Comparison of ENCODE assay signal across 8 mouse cellular contexts in genomic region chr2:69884581-69884980, GRCm38 (mm10). TPM values are rescaled to one million over a fixed set of nuclear protein-coding genes. Genes with fewer than 3 reads are reported as not detected.
DNase-seq lines count a peak whose midpoint lies in the region; ATAC-seq and TF ChIP-seq lines count a peak whose summit lies in the region.

No protein-coding gene starts in this region.

- H3K27ac ChIP-seq in heart, adult 2 months = no peak overlapping the region; the same call in 1 of the 2 replicates
- no peak overlapping the region for H3K27ac ChIP-seq in forebrain, embryonic 14.5 days (ENCODE audit: low read depth, low read length)
- H3K27ac ChIP-seq in liver, embryonic 15.5 days (replicated peaks) = peak overlapping the region; percentile 76

- H3K27me3 ChIP-seq in heart, adult 2 months (ENCODE audit: control insufficient read depth, insufficient read depth, low read length) = no peaks in the 10 kb centered on the region
- H3K27me3 ChIP-seq in forebrain, embryonic 14.5 days (replicated peaks; ENCODE audit: control insufficient read depth, insufficient read depth, low read length) = no peaks in the 10 kb centered on the region
- no peaks in the 10 kb centered on the region for H3K27me3 ChIP-seq in liver, embryonic 15.5 days

- TF ChIP-seq EP300 in heart, adult 2 months (IDR thresholded peaks at IDR 0.05; ENCODE audit: insufficient read depth, low read depth, low read length) = no peak

- no peak for TF ChIP-seq CTCF in heart, adult 2 months (IDR thresholded peaks at IDR 0.05)

- intact Hi-C loops in heart, adult 2 months (cut with DNase I) = no loop called here
- intact Hi-C loops in heart, postnatal 25 days (cut with DNase I) = loop anchor here (2.0 kb wide), 1 partner anchor 24 kb away; the partner anchor contains the start of gene Ssb

- ATAC-seq in forebrain, embryonic 14.5 days = no peak
- ATAC-seq in liver, embryonic 15.5 days (ENCODE audit: insufficient read depth) = no peak
- no peak for ATAC-seq in monocyte, adult 5-6 weeks (replicated peaks; ENCODE audit: insufficient number of reproducible peaks, low FRiP score, low TSS enrichment, poor library complexity, severe bottlenecking)

- H3K4me3 ChIP-seq in heart, adult 2 months = peak overlapping the region; percentile 88
- H3K4me3 ChIP-seq in forebrain, embryonic 14.5 days (ENCODE audit: low read depth, low read length) = peak overlapping the region; percentile 53; the same call in 1 of the 2 replicates
- H3K4me3 ChIP-seq in liver, embryonic 15.5 days (replicated peaks) = peak overlapping the region; percentile 82

- H3K4me1 ChIP-seq in heart, adult 2 months (ENCODE audit: control insufficient read depth, insufficient read depth, low read length) = peaks cover 2% of the 10 kb centered on the region; the same call in 1 of the 2 replicates
- H3K4me1 ChIP-seq in forebrain, embryonic 14.5 days (ENCODE audit: control insufficient read depth, insufficient read depth, low read length) = no peaks in the 10 kb centered on the region
- peaks cover 19% of the 10 kb centered on the region for H3K4me1 ChIP-seq in liver, embryonic 15.5 days (replicated peaks)

- no peaks in the 10 kb centered on the region for H3K9me3 ChIP-seq in forebrain, embryonic 14.5 days (replicated peaks; ENCODE audit: control insufficient read depth, low read length)
- no peaks in the 10 kb centered on the region for H3K9me3 ChIP-seq in liver, embryonic 15.5 days (replicated peaks)

- TF ChIP-seq POLR2A in heart, adult 2 months (IDR thresholded peaks at IDR 0.05; ENCODE audit: insufficient read depth, low read depth, low read length) = no peak

- no peaks in the 10 kb centered on the region; the same call in 1 of the 2 replicates for H3K79me2 ChIP-seq in heart, adult 2 months (replicated peaks; ENCODE audit: control insufficient read depth, insufficient read depth, low read length)

- DNase-seq in heart, adult 2 months = no peak
- DNase-seq in heart, postnatal 25 days (ENCODE audit: low spot score) = no peak
- peak; percentile 1 for DNase-seq in CD4-positive helper T cell, adult 2 months (ENCODE audit: low read depth, low spot score)
- DNase-seq in forebrain, embryonic 14.5 days (ENCODE audit: low spot score) = no peak
- no peak for DNase-seq in spleen, postnatal 4 days (ENCODE audit: low spot score in 2 of 2)
- DNase-seq in ovary, postnatal 36 days (ENCODE audit: low spot score) = no peak

- H3K36me3 ChIP-seq in heart, adult 2 months (ENCODE audit: control insufficient read depth, insufficient read depth, low read length) = peaks cover 2% of the 10 kb centered on the region; the same call in 1 of the 2 replicates
- H3K36me3 ChIP-seq in forebrain, embryonic 14.5 days (ENCODE audit: control insufficient read depth, insufficient read depth, low read length) = 0 out of 2 replicates have a peak, but pooled peaks cover 3% of the 10 kb centered on the region
- 0 out of 2 replicates have a peak, but pooled peaks cover 6% of the 10 kb centered on the region for H3K36me3 ChIP-seq in liver, embryonic 15.5 days (replicated peaks)

- 36% methylated on average over 6 of the region's 6 CpGs for WGBS in heart, adult 2 months
- 69% methylated on average over 6 of the region's 6 CpGs for WGBS in forebrain, embryonic 14.5 days
- WGBS in liver, embryonic 15.5 days (ENCODE audit: insufficient replicate concordance) = 21% methylated on average over 6 of the region's 6 CpGs

- H3K4me2 ChIP-seq in forebrain, embryonic 14.5 days (ENCODE audit: low read length) = peak overlapping the region; percentile 77
- H3K4me2 ChIP-seq in liver, embryonic 15.5 days = peak overlapping the region; percentile 78

- no peak overlapping the region; the same call in 1 of the 2 replicates for H3K9ac ChIP-seq in heart, adult 2 months (ENCODE audit: low read depth, low read length)
- H3K9ac ChIP-seq in forebrain, embryonic 14.5 days (ENCODE audit: low read length) = peak overlapping the region; percentile 13; the same call in 1 of the 2 replicates
- peak overlapping the region; percentile 93 for H3K9ac ChIP-seq in liver, embryonic 15.5 days

RNA-seq across cellular contexts. Expression of gene Mettl5, which starts 0.8 kb away (rescaled TPM):
- total RNA-seq in heart, adult 2 months (2021) = 10 to 100 TPM; 20.4 to 24.9 TPM
- polyA plus RNA-seq in heart, adult 2 months (2012; rRNA removed) = 5.5 and 7.2 TPM in 2 replicates
- total RNA-seq in heart, postnatal 25 days (2021) = 10 to 100 TPM; 21.4 to 23.6 TPM
- polyA plus RNA-seq in forebrain, embryonic 14.5 days (2014; fragmentation: Nextera tagmentation; extraction: Ambion mirVana) = 31.1 and 34.2 TPM in 2 replicates
- polyA plus RNA-seq in liver, embryonic 15.5 days (2015; fragmentation: Nextera tagmentation; extraction: Ambion mirVana) = 24.1 and 29.1 TPM in 2 replicates
- 11.0 to 31.6 TPM (median 23.8 TPM) in 3 replicates for total RNA-seq in monocyte, adult 5-6 weeks (2017)

RNA-seq across cellular contexts. Expression of gene Ubr3, which starts 12.5 kb away (rescaled TPM):
- 100 to 1,000 TPM; 112 to 117 TPM for total RNA-seq in heart, adult 2 months (2021)
- polyA plus RNA-seq in heart, adult 2 months (2012; rRNA removed) = 26.0 and 50.8 TPM in 2 replicates
- 100 to 1,000 TPM; 119 to 124 TPM for total RNA-seq in heart, postnatal 25 days (2021)
- 12.3 and 13.4 TPM in 2 replicates for polyA plus RNA-seq in forebrain, embryonic 14.5 days (2014; fragmentation: Nextera tagmentation; extraction: Ambion mirVana)
- polyA plus RNA-seq in liver, embryonic 15.5 days (2015; fragmentation: Nextera tagmentation; extraction: Ambion mirVana) = 5.5 and 5.6 TPM in 2 replicates
- 45.1 to 118 TPM (median 111 TPM) in 3 replicates for total RNA-seq in monocyte, adult 5-6 weeks (2017)

RNA-seq across cellular contexts. Expression of gene Ssb, which starts 23.2 kb away (rescaled TPM):
- total RNA-seq in heart, adult 2 months (2021) = 10 to 100 TPM; 58.4 to 64.0 TPM
- 4.3 and 10.7 TPM in 2 replicates for polyA plus RNA-seq in heart, adult 2 months (2012; rRNA removed)
- total RNA-seq in heart, postnatal 25 days (2021) = 10 to 100 TPM; 59.5 to 71.5 TPM
- polyA plus RNA-seq in forebrain, embryonic 14.5 days (2014; fragmentation: Nextera tagmentation; extraction: Ambion mirVana) = 298 and 301 TPM in 2 replicates
- polyA plus RNA-seq in liver, embryonic 15.5 days (2015; fragmentation: Nextera tagmentation; extraction: Ambion mirVana) = 108 and 133 TPM in 2 replicates
- total RNA-seq in monocyte, adult 5-6 weeks (2017) = 366 to 443 TPM (median 393 TPM) in 3 replicates
